Mouse (Mus musculus) G1E (cell line): ENCODE measurements around the gene Bcl6. TPM values are rescaled to one million over a fixed set of nuclear protein-coding genes. Genes with fewer than 3 reads are reported as not detected.

Source experiments
- ATAC-seq: 2 replicates; pipeline ENCODE4 v1.8.0; 2016; ENCODE audit warnings: mild to moderate bottlenecking; ENCODE audit not compliant: insufficient number of reproducible peaks, poor library complexity, low FRiP score, severe bottlenecking; ENCODE audit errors: extremely low read depth
- DNase-seq: peaks from one replicate; pipeline ENCODE4 v3.0.0; 2012; ENCODE audit warnings: low spot score
- H3K27me3 ChIP-seq: 2 replicates; pipeline ENCODE4 v1.6.1; 2012; ENCODE audit warnings: mild to moderate bottlenecking, low read length, inconsistent platforms; ENCODE audit not compliant: insufficient read depth
- H3K36me3 ChIP-seq: replicated peaks from 2 replicates; pipeline ENCODE3; 2012; ENCODE audit warnings: mild to moderate bottlenecking, inconsistent platforms
- H3K4me1 ChIP-seq: 2 replicates; pipeline ENCODE4 v1.6.1; 2012; ENCODE audit warnings: low read depth, low read length, inconsistent platforms, mixed read lengths; ENCODE audit not compliant: insufficient read depth
- H3K4me3 ChIP-seq: 2 replicates; pipeline ENCODE4 v1.5.1; 2012; ENCODE audit warnings: low read depth, mild to moderate bottlenecking, inconsistent platforms, low read length, moderate library complexity, mixed read lengths
- H3K9me3 ChIP-seq: replicated peaks from 2 replicates; pipeline ENCODE4 v1.6.1; 2012; ENCODE audit warnings: inconsistent platforms
- CTCF ChIP-seq: IDR thresholded peaks from 2 replicates; pipeline ENCODE4 v1.5.1; 2012; ENCODE audit warnings: low read depth, low read length, inconsistent platforms, mixed read lengths
- GATA1 ChIP-seq: IDR thresholded peaks from 2 replicates; pipeline ENCODE4 v1.6.1; 2012; ENCODE audit warnings: borderline replicate concordance, low read length, inconsistent platforms, mixed read lengths
- GATA2 ChIP-seq: IDR thresholded peaks from 2 replicates; pipeline ENCODE4 v1.6.1; 2012; ENCODE audit warnings: low read depth, low read length, inconsistent platforms, borderline replicate concordance
- POLR2AphosphoS5 ChIP-seq: IDR thresholded peaks from 2 replicates; pipeline ENCODE4 v1.6.1; 2012; ENCODE audit warnings: low read depth, low read length, inconsistent platforms; ENCODE audit not compliant: insufficient replicate concordance
- TAL1 ChIP-seq: conservative IDR thresholded peaks from 2 replicates; pipeline ENCODE4 v1.6.1; 2012; ENCODE audit warnings: low read depth, low read length, inconsistent platforms, mixed read lengths
- polyA plus RNA-seq: library from polyadenylated mRNA; stranded (reverse); fragments of >175 nt; gene quantifications from 2 replicates; pipeline ENCODE4 v1.2.3, GENCODE M21; 2012
- total RNA-seq, 2 experiments: library from RNA; stranded (forward) in 1 of 2; stranded (reverse) in 1 of 2; fragments of 200-1000 nt in 1 of 2; fragments of >200 nt in 1 of 2; fragmentation: Nextera tagmentation in 1 of 2; gene quantifications; 2 replicates each; pipeline ENCODE4 v1.2.3; 2014 to 2017

The Bcl6 gene
- total and polyA plus RNA-seq, 3 experiments, result 0.22 TPM; not detected in 2

DNA sequence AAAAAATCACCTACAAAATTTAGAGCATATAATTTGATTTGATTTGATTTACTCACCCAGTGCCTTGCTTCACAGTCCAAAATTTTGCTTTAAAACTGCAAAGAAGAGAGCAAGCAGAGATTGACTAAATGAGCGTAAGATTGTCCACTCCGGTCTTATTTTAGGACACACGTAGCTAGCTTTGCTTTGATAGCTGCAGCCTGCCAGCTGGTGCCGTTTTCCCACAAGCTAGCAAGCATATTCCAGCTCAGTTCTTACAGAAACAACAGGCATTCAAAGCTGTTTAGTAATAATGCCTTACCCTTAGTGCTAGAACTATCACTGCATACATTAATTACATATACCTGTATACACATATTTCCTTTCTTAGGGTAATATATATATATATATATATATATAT, 10.2 kb downstream of the Bcl6 start:
- no peaks in the 10 kb centered on the region for H3K36me3 ChIP-seq
- DNase-seq (no peak), ATAC-seq (no peak)
- TF ChIP-seq TAL1, result no peak
- TF ChIP-seq GATA2, result no peak
- no peak for TF ChIP-seq POLR2AphosphoS5
- TF ChIP-seq GATA1, result no peak
- TF ChIP-seq CTCF, result no peak
- no peak overlapping the region for H3K4me3 ChIP-seq
- H3K4me1 ChIP-seq, result no peaks in the 10 kb centered on the region
- H3K9me3 ChIP-seq, result peaks cover 55% of the 10 kb centered on the region
- H3K27me3 ChIP-seq, result no peaks in the 10 kb centered on the region

GRCm38 (mm10) chr16:23977732-23978131, 10.9 kb downstream of the Bcl6 start:
- H3K4me3 ChIP-seq, result no peak overlapping the region
- peaks cover 53% of the 10 kb centered on the region for H3K9me3 ChIP-seq
- no peaks in the 10 kb centered on the region for H3K4me1 ChIP-seq
- H3K36me3 ChIP-seq, result no peaks in the 10 kb centered on the region
- DNase-seq (no peak), ATAC-seq (no peak)
- no peaks in the 10 kb centered on the region for H3K27me3 ChIP-seq
- TF ChIP-seq POLR2AphosphoS5 (no peak), GATA2 (no peak), TAL1 (no peak), CTCF (no peak), GATA1 (no peak)

GRCm38 (mm10) chr16:23976196-23976595, 12.5 kb downstream of the Bcl6 start:
- Histone ChIP-seq H3K27me3 (no peaks in the 10 kb centered on the region), H3K36me3 (no peaks in the 10 kb centered on the region), H3K9me3 (peaks cover 54% of the 10 kb centered on the region), H3K4me3 (no peak overlapping the region), H3K4me1 (no peaks in the 10 kb centered on the region)
- TF ChIP-seq GATA2 (no peak), GATA1 (no peak), TAL1 (no peak), POLR2AphosphoS5 (no peak), CTCF (no peak)
- no peak for DNase-seq
- no peak for ATAC-seq

- Histone ChIP-seq H3K36me3 (no peaks in the 10 kb centered on the region), H3K4me1 (no peaks in the 10 kb centered on the region), H3K27me3 (no peaks in the 10 kb centered on the region), H3K9me3 (peaks cover 58% of the 10 kb centered on the region), H3K4me3 (no peak overlapping the region)
- no peak for DNase-seq
- TF ChIP-seq POLR2AphosphoS5 (no peak), GATA2 (no peak), GATA1 (no peak), CTCF (no peak), TAL1 (no peak)
- ATAC-seq, result no peak
These were observed 14.9 kb downstream of the Bcl6 start for GRCm38 (mm10) chr16:23973635-23974367.

GRCm38 (mm10) chr16:23972901-23973300, 15.8 kb downstream of the Bcl6 start:
- no peaks in the 10 kb centered on the region for H3K36me3 ChIP-seq

GRCm38 (mm10) chr16:23972126-23972740, 16.4 kb downstream of the Bcl6 start:
- Histone ChIP-seq H3K9me3 (peaks cover 64% of the 10 kb centered on the region), H3K27me3 (no peaks in the 10 kb centered on the region), H3K4me3 (no peak overlapping the region), H3K36me3 (no peaks in the 10 kb centered on the region), H3K4me1 (no peaks in the 10 kb centered on the region)
- DNase-seq (no peak), ATAC-seq (no peak)
- TF ChIP-seq GATA1, result no peak
- TF ChIP-seq POLR2AphosphoS5, result no peak
- no peak for TF ChIP-seq CTCF
- no peak for TF ChIP-seq TAL1
- no peak for TF ChIP-seq GATA2

More at GRCm38 (mm10) chr16:23972901-23973300, 15.8 kb downstream of the Bcl6 start:
- DNase-seq (no peak), ATAC-seq (no peak)
- H3K4me3 ChIP-seq, result no peak overlapping the region
- H3K9me3 ChIP-seq, result peaks cover 64% of the 10 kb centered on the region
- no peak for TF ChIP-seq GATA1
- TF ChIP-seq GATA2, result no peak
- TF ChIP-seq TAL1, result no peak
- no peak for TF ChIP-seq CTCF
- TF ChIP-seq POLR2AphosphoS5, result no peak
- H3K4me1 ChIP-seq, result no peaks in the 10 kb centered on the region
- no peaks in the 10 kb centered on the region for H3K27me3 ChIP-seq
